Mouse (Mus musculus) frontal cortex, postnatal 25 days (tissue): Measurements from ENCODE around the gene Pomp.
"Not testable (repeated sequence)": the region's sequence is repeated elsewhere in the genome, so short reads cannot be mapped to it uniquely, and the experiment has no call there.

Experiments used
- DNase-seq, 2 experiments: peaks; one replicate each; pipeline ENCODE4 v3.0.0; 2022; ENCODE audit warnings: low spot score in 2 of 2

Gene Pomp

DNA sequence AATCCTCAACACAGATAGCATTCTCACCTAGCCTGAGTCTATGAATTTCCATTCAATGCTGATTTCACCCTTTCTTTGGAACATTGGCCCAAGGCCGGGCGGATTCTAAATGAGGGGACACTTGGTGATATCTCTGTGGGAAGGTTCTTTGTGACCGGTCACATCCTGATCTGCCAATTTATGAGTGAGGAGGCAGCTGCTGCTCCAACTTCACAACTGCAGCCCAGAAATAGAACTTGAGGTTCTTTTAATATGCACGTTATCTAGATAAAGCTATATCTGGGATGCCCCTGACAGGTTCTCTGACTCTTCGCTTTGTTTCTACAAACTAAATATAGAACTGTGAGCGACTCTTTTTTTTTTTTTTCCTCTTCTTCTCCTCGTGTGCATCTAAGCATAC is 10.1 kb upstream of the Pomp start:
- DNase-seq, result no peak

DNA sequence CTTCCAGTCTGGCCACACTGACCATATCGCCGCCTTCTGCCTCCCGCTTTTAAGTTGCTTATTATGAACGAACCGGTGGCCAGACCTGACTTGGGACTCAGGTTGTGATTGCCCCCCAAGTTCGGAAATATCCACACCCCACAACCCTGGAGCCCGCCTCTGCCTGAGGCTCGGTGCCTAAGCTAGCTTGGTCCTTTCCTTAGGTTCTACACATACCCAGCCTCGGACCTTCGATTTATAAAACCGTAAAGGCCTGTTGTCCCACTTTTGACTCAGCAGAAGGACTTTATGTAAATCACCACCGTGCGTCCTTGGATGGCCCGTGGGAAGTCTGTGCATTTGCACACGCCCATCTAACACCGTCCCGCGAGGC is 199 bp upstream of the Pomp start:
- DNase-seq, result no peak

DNA sequence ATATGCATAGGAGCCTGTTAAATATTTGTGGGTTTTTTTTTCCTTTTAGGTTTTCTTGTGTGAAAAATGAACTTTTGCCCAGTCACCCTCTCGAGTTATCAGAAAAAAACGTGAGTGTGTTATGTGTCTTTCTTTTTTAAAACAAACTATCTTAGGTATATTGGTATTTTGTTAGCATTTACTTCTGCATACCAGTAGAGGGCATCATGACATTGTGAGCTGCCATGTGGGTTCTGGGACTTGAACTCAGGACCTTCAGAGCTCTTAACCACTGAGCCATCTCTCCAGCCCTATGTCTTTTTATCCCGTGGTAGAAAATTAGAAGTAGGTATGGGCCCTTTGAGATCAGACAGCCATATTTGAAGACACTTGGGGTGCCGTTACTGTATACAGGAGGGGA is 8.4 kb downstream of the Pomp start:
- DNase-seq, result no peak

DNA sequence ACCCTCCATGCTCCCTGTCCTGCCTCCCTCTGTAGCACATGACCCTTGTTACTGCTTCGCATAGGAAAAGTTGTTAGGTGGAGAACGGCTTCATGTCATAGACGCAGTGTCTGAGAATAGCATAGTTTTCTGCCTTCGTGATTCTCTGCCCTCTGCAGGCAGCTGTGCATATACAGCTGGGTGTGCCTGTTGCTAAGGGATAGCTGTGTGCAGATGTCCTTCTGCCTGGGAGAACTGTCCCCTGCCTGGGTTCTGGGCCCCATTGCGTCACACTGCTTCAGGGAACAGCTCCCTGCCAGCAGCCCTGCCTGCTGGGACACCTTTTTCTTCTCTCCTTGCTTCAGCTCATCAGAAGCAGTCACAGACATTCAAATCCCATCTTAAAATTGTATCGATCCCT is 9.3 kb downstream of the Pomp start:
- DNase-seq, result no peak

DNA sequence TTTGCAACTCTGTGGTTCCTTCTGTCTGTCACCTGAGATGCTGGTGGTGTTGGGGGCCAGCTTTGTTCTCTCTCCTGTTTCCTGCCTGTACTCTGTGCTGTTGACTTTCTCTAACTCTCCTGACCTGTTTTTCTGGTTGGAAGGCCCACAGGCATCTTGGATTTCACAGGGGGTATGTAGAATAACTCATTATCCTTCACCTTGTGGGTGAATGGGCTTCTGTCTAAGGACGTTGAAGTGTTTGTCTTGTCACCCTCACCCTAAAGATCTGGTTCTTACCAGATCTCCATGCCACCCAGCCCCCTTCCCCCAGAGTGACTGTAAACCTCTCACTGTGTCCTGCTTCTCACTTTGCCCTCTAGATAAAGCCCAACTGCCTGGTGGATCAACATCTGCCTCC is 10.0 kb downstream of the Pomp start:
- no peak for DNase-seq

DNA sequence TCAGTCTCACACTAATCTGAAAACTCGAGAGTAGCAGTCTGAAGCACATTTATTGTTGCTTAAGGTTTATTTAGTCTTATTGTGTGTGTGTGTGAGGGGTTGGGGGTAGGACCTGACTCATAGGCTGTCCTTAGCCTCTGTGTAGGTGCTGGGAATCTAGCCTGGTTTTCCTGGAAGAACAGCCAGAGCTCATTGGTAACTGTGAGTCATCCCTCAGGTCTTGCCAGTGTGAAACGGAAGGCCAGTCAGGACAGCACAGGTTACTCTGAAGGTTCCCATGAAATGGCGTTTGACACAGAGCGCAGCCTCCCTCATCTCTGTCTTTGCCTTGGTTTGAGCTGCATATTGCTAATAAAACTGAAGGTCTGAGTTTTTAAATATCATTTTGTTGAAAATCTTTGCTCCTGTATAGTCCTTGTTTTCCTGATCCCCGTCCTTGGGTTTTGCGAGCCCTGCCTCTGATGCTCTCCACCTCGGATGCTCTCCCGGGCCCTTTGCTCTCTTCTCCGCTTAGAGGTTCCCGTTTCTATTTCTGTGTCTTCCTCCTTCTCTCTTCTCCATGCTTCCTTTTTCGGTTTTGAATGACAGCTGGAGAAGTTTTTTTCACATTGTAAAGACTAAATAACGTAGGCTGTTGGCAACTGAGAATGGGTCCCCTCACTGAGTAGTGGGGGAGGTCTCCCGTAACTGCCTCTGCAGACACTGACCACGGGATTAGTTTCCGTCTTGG is 11.0 kb downstream of the Pomp start:
- DNase-seq, result no peak

DNA sequence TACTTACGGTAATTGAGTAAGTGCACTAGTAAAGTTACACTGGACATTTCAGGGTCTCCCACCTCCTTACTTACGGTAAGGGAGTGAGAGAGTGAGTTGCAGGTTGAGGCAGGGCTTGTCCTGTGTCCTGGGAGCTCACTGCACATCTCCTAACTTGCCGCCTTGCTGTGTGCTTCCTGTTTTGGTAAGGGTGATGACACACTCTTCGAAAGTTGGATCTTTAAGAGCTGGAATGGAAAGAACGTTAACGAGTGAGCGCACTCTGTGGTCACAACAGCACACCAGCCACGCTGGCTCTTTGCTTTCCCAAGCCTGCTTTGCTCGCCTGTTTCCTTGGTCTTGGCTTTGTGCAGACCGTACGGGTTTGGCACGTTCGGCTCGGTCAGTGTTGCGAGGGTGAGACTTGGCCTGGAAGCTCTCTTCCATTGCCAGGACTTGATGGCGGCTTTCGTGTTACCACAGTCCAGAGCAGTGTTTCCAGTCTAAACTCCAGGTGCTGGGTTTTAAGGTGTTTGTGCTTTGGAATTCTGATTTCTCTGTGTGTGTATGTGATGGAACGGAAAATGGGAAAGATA is 14.3 kb downstream of the Pomp start:
- no peak for DNase-seq

DNA sequence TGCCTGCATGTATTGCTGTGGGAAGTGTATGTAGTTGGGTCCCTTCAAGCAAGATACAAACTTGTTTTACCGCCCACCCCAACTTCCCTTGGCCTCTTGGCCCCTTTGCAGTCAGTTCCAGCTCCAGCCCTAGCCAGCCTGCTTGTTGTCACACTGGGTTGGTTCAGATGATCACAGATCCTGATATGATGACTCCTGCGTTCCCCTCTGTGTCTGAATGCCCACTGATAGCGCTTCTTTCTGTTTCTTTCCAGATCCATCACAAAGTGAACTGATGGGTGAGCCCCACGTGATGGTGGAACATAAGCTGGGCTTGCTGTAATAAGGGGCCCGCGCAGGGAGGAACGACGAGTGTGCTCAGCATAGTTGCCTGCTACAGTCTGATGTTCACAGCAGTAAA is 14.9 kb downstream of the Pomp start:
- no peak for DNase-seq

DNA sequence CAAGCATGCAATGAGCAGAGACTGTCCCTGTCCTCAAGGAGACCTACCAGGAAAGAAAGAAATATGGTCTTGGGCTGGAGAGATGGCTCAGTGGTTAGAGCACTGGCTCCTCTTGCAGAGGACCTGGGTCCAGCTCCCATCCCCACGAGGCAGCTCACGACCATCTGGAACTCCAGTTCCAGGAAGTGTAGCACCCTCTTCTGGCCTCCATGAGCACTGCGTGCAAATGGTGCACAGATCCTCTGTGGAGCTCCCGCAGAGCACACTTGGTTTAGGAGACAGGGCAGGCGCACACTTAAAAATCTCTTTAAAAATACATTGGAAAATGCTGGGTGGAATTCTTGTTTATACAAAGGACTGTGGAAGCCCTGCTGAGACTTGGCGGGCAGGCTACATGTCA is 17.3 kb downstream of the Pomp start:
- no peak for DNase-seq

DNA sequence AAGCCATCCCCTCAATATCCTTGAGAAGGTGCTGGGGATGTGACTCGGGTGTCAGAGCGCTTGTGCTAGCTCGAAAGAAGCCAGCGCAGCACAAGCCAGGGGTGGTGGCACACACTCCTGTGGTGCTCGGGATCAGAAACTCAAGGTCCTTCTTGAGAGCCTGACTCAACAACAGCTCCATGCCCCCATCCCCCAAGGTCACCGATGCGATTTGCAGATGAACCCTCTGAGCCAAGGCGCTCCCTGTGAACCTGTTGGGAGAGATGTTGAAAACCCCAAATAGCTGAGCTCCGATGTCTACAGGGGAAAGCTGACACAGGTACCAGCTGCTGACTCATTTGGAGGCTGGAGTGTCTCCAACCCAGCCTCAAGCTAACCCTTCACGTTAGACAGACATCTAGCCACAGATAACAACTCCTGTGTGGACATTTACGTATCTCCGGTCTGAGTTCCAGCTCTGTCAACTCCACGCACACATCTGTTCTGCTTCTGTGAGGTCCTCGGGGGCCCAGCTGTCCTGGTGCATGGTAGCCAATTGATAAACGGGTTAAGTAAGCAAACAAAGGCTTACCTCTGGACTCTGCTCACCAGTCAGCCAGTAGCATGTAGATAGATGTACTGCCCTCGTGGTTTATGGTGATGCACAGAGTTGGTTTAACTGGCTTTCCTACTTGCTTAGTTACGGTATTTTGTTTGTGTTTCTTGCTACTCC is 19.9 kb downstream of the Pomp start:
- DNase-seq, result no peak

DNA sequence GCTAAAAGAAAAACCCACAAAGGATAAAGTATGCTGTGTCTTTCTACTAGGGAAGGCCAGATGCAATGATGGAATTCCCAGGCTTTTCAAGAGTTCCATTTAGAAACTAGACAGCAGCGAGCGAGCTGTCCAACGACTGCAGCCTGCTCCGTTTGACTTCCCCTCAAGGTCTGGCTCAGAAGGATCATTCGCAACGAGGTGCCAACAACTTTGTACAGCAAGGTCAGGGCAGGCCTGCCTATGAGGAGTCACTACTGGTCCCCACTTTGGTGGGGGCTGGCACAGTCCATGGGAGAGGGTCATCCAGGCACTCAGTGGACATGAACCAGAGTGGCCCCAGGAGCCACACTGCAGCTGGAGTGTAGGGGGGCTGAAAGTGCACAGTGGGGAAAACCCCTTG is 23.3 kb downstream of the Pomp start:
- DNase-seq, result no peak

DNA sequence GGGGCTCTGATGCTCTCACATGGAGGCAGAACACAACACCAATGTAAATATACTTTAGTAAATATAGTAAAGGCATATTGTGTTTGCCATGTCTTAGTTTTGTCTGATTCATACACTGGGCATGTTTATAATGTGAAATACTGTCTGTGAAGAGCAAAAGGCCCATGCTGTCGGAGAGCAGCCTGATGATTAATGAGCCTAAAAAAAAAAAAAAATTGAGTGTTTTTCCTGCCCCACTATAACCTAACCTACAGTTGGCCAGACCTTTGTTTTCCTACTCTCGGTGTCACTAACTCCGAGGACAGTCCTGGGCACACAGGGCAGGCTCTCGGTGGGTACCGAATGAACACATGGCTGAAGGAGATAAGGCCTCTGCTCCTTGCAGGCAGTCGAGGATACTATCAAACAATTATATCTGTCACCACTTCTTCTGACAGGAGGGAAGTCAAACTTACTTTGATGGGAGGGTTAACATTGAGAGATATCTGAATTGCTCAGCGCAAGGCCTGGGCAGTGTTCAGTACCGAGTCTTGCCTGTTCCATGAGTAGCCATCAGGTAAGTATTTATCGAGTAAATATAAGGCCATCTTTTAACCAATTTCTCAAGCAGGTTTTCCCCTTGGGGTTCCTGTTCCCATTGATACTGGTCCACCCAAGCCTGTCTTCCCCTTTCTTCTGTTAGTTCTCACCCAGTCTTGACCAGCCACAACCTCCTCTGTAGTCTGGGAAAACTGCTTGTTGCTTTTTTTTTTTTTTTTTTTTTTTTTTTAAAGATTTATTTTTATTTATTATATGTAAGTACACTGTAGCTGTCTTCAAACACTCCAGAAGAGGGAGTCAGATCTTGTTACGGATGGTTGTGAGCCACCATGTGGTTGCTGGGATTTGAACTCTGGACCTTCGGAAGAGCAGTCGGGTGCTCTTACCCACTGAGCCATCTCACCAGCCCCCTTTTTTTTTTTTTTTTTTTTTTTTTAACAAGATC is 28.3 kb downstream of the Pomp start:
- no peak for DNase-seq

DNA sequence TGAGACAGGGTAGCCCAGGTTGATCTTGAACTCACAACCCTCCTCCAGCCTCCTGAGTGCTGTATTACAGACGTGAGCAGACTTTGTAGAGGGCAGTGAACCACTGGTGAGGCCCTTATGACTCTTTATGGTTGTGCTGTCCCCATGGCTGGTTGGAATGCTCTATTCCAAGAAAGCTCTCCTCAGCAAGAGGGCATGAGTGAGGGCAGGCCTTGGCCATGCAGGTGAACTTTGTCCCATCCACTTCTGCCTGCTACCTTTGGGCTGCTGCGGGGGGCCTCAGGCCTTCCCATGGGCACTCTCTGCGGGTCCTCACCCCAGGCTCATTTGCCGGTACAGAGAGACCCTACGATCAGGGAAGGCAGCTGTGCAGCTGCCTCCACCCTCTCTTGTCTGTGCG is 32.5 kb downstream of the Pomp start:
- no peak for DNase-seq

DNA sequence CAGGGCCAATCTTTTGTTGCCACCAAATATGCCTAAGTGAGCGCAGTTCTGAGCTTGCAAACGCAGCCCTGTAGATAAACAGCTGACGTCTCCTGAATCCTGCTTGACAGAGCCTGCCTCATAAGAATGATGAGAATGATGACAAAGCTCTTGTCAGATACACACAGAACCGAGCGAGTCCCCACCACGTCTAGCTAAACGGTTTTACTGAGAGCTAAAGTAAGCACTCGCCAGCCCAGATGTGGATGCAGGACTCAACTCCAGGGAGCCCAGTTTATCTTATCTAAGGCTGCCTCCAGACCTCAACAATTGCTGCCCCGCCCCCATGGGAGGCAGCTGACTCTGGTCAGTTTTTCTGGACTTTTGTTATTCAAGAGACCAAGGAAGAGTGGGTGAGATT is 32.9 kb downstream of the Pomp start:
- DNase-seq, result no peak

DNA sequence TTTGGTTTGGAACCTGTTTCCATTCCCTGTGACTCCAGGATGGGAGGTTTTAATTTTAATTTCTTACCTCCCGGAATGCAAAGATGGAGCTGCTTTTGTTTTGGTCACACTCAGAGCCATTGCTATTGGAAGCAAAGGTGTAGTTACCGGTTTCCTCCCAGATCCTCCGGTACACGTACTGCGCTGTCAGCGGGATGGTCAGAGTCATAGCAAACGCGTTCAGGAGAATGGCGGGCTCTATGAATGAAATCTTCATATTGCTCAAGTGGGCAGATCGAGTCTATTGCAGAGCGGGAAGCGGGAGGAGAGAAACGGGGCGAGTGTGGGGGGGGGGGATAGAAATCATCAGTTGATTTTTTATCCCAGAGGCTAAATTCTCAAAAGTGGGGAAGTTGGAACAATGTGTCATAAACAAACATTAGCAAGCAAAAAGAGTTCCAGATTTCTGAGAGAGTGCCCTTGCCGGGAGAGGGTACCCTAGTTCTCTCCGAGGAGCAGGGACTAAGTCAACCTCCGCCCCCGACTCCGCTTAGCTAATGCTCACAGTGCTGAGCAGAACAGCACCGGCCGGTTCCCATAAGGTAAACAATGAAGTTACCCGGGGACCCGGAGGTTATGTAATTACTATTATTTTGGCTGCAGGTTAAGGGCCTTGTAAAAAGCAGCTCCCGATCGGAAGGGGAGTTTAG is 33.6 kb downstream of the Pomp start:
- DNase-seq, result no peak

DNA sequence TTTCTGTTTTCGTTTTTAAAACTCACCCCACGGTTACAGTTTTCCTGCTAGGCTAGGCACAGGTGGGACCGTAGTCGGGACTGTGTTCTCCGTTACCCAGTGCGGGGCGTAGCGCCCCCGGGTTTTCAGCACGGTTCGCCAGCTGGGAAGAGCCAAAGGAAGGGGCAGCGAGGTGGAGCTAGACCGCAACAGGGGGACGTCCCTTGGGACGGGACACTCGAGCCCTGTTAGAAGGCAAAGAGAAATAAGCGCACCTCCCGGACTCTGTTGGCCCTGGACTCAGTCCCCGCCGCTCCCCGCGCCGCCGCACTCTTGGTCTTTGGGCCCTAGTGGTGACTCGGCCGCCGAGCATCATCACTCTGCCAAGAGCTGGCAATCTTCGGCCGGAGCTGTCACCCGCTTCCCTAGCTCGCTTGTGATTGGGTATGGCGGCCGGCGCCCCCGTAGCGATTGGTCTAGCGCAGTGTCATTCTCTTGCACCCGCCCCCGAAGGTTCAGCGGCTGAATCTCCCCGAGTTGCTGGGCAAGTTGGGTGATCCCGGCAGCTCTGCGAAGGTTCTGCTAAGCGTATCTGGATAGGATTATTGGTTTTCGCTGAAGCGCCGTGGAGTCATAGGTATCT is 34.3 kb downstream of the Pomp start, which contains the start of gene Slc46a3:
TSS of gene Slc46a3 (minus strand) at position 361 of the 622 bp plus-strand sequence.
- peak; percentile 93 to 95 for DNase-seq

DNA sequence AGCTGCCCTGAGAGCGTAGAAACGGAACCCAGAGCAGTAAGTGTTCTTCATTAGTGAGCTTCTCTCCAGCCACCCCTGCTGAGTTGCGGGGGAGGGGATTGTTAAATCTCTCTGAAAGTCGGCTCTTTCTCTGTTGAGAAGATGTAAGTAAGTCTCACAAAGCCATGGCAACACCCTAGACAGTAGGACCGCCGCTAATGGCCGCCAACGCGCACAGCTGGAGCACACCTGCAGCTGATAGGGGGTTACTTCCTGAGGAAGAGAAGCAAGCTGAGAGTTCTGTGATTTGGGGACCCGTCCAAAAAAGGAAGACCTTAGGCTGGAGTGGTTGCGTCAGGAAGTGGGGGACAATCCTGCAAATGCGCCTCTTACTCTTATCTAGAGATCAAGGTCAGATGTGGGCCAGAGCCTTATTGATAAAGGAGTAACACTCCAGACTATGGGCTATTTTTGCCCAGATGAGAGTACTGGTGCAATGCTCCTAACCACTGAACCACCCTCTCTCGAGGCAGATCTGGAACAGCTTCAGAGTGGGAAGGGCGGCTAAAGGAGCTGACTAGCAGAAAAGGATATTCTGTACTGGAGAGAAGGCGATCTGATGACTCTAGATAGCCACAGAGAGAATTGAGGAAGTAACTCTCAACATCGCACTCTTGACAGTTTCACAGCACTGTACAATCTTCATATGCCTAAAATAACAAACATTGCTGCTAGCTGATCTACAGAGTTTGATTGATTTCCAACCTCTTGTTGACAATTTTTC is 35.4 kb downstream of the Pomp start:
- DNase-seq, result no peak

DNA sequence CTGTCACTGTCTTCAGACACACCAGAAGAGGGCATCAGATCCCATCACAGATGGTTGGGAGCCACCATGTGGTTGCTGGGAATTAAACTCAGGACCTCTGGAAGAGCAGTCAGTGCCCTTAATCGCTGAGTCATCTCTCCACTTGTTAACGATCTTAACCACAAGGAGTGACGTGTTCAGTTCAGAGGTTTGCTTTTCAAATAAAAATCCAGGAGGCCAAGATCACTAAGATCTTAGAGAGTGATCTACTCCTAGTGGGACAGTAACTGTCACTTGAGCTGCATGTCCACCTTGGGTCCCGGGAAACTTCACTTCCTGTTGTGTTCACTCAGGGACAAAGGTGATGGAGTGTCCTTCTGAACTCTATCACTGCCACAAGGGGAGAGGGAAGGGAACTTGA is 36.2 kb downstream of the Pomp start:
- not testable (repeated sequence) for DNase-seq

DNA sequence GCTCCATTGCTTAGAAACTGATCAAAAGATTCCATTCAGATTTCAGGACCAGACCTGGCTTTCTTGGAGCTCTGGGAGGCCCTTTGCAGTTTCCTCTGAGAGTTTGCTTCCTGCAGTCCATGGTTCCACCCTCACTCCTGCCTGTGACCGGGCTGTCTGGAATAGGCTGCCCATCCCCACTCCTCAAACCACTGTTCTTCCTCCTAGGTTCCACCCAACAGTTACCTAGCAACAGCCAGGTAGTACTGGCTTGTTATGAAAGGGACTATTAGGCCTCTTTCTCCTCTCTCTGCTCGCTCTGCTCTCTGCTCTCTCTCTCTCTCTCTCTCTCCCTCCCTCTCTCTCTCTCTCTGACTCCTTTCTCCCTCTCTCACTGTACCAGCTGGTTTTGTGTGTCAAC is 38.0 kb downstream of the Pomp start:
- DNase-seq, result no peak

DNA sequence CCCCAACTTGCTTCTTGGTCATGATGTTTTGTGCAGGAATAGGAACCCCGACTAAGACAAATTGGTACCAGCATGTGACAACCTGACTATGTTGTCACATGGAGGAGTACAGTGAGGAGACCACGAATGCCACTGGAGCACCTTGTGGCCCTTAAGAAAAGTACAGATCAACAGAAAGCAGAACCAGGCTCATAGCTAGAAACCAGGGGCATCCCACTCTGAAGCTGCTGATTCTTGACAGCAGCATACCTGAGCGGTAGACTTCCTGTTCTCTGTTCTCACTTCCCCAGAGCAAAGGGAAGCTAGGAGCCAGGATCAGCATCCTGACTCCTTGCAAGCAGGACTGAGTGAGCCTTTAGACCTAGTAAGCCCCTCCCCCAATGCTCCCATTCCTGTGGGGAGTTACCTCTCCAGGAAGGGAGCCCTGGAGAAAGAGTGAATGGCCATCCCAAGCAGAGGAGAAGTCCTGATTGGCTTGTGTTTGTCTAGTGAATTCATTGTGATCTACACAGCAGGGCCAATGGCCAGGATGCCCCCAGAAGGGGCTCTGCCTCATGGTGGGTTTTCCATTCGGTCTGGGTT is 38.8 kb downstream of the Pomp start:
- no peak for DNase-seq
